Mouse (Mus musculus) sigmoid colon, adult 10 weeks (tissue): ENCODE data around the gene Tmem254a. TPM values are rescaled to one million over a fixed set of nuclear protein-coding genes. Genes with fewer than 3 reads are reported as not detected.

ENCODE experiments used
- polyA plus RNA-seq: library from polyadenylated mRNA; stranded (reverse); fragments of 350-450 nt; fragmentation: Illumina TruSeq; extraction: RNeasy Lipid Tissue Mini Kit (QIAGEN cat#74804); gene quantifications from one replicate; pipeline ENCODE4 v1.2.3, GENCODE M21; 2014; ENCODE audit warnings: low read depth, low replicate concordance

The Tmem254a gene
- 42.2 TPM for polyA plus RNA-seq

DNA sequence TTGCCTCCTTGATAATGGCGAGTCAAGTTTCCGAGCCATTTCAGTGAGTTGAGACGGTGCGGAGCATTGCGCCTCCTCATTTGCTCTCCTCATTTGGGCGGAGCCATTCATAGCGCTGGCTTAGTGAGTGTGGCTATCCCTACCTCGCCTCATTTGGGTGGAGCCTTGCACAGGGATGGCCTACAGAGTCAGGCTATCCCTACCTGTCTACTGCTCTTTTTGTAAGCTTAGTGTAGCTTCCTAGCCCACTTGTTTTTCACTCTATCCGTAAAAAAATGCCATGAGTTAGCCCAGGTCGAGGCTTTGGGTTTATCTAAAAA, at the start of gene Tmem254a:
TSS of gene Tmem254a (minus strand) at position 111 of the 320 bp plus-strand sequence.

DNA sequence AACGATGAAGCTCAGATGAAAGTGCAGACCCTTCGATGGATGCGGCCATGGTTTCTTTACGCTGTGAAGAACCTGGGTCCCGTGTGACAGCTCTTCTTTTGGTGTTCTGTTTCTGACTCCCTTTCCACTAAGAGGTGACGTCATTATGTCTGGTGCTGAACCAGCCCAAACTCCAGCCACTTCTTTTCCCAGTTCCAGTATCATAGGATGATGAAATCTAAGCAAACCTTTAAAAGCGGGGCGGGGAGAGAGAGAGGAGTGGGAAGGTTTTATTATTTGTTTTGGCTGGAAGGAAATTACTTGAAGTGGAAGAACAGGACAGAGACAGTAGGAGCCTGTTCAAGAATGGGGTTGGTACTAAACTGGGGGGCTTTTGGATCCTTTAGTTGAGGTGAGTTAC, 10.5 kb upstream of the Tmem254a start, which contains the start of gene Cphx1:
TSS of gene Cphx1 (plus strand) at position 301 of the 400 bp plus-strand sequence.

GRCm38 (mm10) chr14:25903000-25903399, 24.5 kb downstream of the Tmem254a start, which contains the start of gene Plac9a:
Plac9a (minus strand) TSS chr14:25903100.

Other genes starting within 250 kb of the Tmem254a start
- gene Ppif, start 233.5 kb downstream of the Tmem254a start, polyA plus RNA-seq: 37.9 TPM
- gene Zcchc24, start 158.6 kb downstream of the Tmem254a start, polyA plus RNA-seq: 24.2 TPM
- 61.8 TPM for gene Anxa11, start 85.5 kb downstream of the Tmem254a start, polyA plus RNA-seq
- gene Plac9a, start 24.6 kb downstream of the Tmem254a start, polyA plus RNA-seq: not detected
- gene Cphx1, start 10.6 kb upstream of the Tmem254a start, polyA plus RNA-seq: 2.6 TPM
- not detected for gene Duxbl1, start 50.9 kb upstream of the Tmem254a start, polyA plus RNA-seq
- gene Gm9780, start 115.0 kb upstream of the Tmem254a start, polyA plus RNA-seq: 5.1 TPM
- gene Tmem254c, start 139.7 kb upstream of the Tmem254a start, polyA plus RNA-seq: 2.8 TPM
- gene Cphx2, start 153.8 kb upstream of the Tmem254a start, polyA plus RNA-seq: not detected
- 4.8 TPM for gene Cphx3, start 154.6 kb upstream of the Tmem254a start, polyA plus RNA-seq
- gene Duxbl2, start 190.7 kb upstream of the Tmem254a start, polyA plus RNA-seq: 5.3 TPM